Mouse (Mus musculus) left cerebral cortex, adult 2 months (tissue): ENCODE results near the gene Sf3b5. TPM values are rescaled to one million over a fixed set of nuclear protein-coding genes. Genes with fewer than 3 reads are reported as not detected.
"Not testable (repeated sequence)": the region's sequence is repeated elsewhere in the genome, so short reads cannot be mapped to it uniquely, and the experiment has no call there.

Experiments
- DNase-seq, 2 experiments: peaks; one replicate each; pipeline ENCODE4 v3.0.0; 2021 to 2022; ENCODE audit warnings: low spot score in 2 of 2, mixed read lengths in 1 of 2; ENCODE audit errors: extremely low spot score in 1 of 2
- H3K27ac ChIP-seq: fragments of 200-600 bp; 2 replicates; pipeline ENCODE4 v1.8.1; 2022
- H3K4me3 ChIP-seq: fragments of 200-600 bp; 2 replicates; pipeline ENCODE4 v1.8.1; 2022
- CTCF ChIP-seq: fragments of 200-600 bp; IDR thresholded peaks from 2 replicates; pipeline ENCODE4 v1.8.1; 2022; ENCODE audit warnings: antibody characterized with exemption, mild to moderate bottlenecking, moderate library complexity
- intact Hi-C: fragments of 180-260 bp; cut with DNase I; formaldehyde crosslinking; loops from one replicate; pipeline ENCODE4 v1.15.1; 2025
- total RNA-seq, 2 experiments: library from RNA; stranded (reverse); gene quantifications; 2 replicates each; pipeline ENCODE4 v1.2.3; 2021

Gene Sf3b5
- total RNA-seq, 2 experiments from 2014 or later = 7.8 to 7.9 TPM

GRCm38 (mm10) chr10:13014026-13014425, 8.9 kb downstream of the Sf3b5 start:
- DNase-seq = no peak
- intact Hi-C loops = loop anchor here (10.0 kb wide), 1 partner anchor 1381 kb away; no protein-coding TSS in a partner anchor
- Histone ChIP-seq H3K27ac (no peak overlapping the region), H3K4me3 (no peak overlapping the region)
- TF ChIP-seq CTCF = no peak

- no peak overlapping the region for H3K4me3 ChIP-seq
- DNase-seq = peak; percentile 33 to 58
- peak; percentile 91 for TF ChIP-seq CTCF
- intact Hi-C loops = loop anchor here (2.0 to 10.0 kb wide), 3 partner anchors 70 to 1378 kb away; no protein-coding TSS in a partner anchor
- no peak overlapping the region for H3K27ac ChIP-seq
These were observed 11.4 kb downstream of the Sf3b5 start for GRCm38 (mm10) chr10:13016573-13016972.

- DNase-seq = peak in 1 of 2 experiments; percentile 22
- no peak overlapping the region for H3K27ac ChIP-seq
- peak; percentile 71 for TF ChIP-seq CTCF
- H3K4me3 ChIP-seq = no peak overlapping the region
- intact Hi-C loops = loop anchor here (1.0 to 10.0 kb wide), 3 partner anchors 411 to 1376 kb away; no protein-coding TSS in a partner anchor
These were observed 13.4 kb downstream of the Sf3b5 start for GRCm38 (mm10) chr10:13018510-13018909.

GRCm38 (mm10) chr10:13019026-13019425, 13.9 kb downstream of the Sf3b5 start:
- no peak overlapping the region for H3K4me3 ChIP-seq
- no peak overlapping the region for H3K27ac ChIP-seq
- intact Hi-C loops = loop anchor here (5.0 to 10.0 kb wide), 2 partner anchors 483 to 1376 kb away; no protein-coding TSS in a partner anchor
- TF ChIP-seq CTCF = no peak
- no peak for DNase-seq

- intact Hi-C loops = no loop called here
These were observed 17.0 kb downstream of the Sf3b5 start for GRCm38 (mm10) chr10:13022103-13022502.

GRCm38 (mm10) chr10:13023985-13024384, 18.8 kb downstream of the Sf3b5 start:
- H3K27ac ChIP-seq, DNase-seq, H3K4me3 ChIP-seq, intact Hi-C loops: not testable (repeated sequence)

More at GRCm38 (mm10) chr10:13022103-13022502, 17.0 kb downstream of the Sf3b5 start:
- TF ChIP-seq CTCF = no peak
- Histone ChIP-seq H3K4me3 (no peak overlapping the region), H3K27ac (no peak overlapping the region)
- no peak for DNase-seq

- Histone ChIP-seq H3K4me3 (no peak overlapping the region), H3K27ac (no peak overlapping the region)
- no peak for TF ChIP-seq CTCF
- intact Hi-C loops = no loop called here
- DNase-seq = no peak
These were observed 22.6 kb downstream of the Sf3b5 start for GRCm38 (mm10) chr10:13027702-13028101.

GRCm38 (mm10) chr10:13028215-13028614, 23.1 kb downstream of the Sf3b5 start:
- intact Hi-C loops = no loop called here

GRCm38 (mm10) chr10:13029416-13029815, 24.3 kb downstream of the Sf3b5 start:
- no peak overlapping the region for H3K4me3 ChIP-seq
- no peak overlapping the region for H3K27ac ChIP-seq
- no peak for TF ChIP-seq CTCF
- intact Hi-C loops = no loop called here
- no peak for DNase-seq

More at GRCm38 (mm10) chr10:13028215-13028614, 23.1 kb downstream of the Sf3b5 start:
- DNase-seq = no peak
- TF ChIP-seq CTCF = no peak
- H3K27ac ChIP-seq = no peak overlapping the region
- no peak overlapping the region for H3K4me3 ChIP-seq

GRCm38 (mm10) chr10:13035270-13035669, 30.1 kb downstream of the Sf3b5 start:
- Histone ChIP-seq H3K27ac (no peak overlapping the region), H3K4me3 (no peak overlapping the region)
- DNase-seq = no peak
- intact Hi-C loops = no loop called here
- TF ChIP-seq CTCF = no peak

GRCm38 (mm10) chr10:13039637-13040174, 34.6 kb downstream of the Sf3b5 start:
- Histone ChIP-seq H3K27ac (no peak overlapping the region), H3K4me3 (no peak overlapping the region)
- intact Hi-C loops = no loop called here
- TF ChIP-seq CTCF = no peak
- no peak for DNase-seq

GRCm38 (mm10) chr10:13044659-13045058, 39.5 kb downstream of the Sf3b5 start:
- H3K27ac ChIP-seq = no peak overlapping the region
- peak in 1 of 2 experiments; percentile 9 for DNase-seq
- TF ChIP-seq CTCF = no peak

GRCm38 (mm10) chr10:13047816-13048215, 42.7 kb downstream of the Sf3b5 start:
- no peak overlapping the region for H3K27ac ChIP-seq
- intact Hi-C loops = no loop called here
- H3K4me3 ChIP-seq = no peak overlapping the region
- TF ChIP-seq CTCF = no peak
- DNase-seq = no peak

More at GRCm38 (mm10) chr10:13044659-13045058, 39.5 kb downstream of the Sf3b5 start:
- intact Hi-C loops = no loop called here
- no peak overlapping the region for H3K4me3 ChIP-seq
